Mouse (Mus musculus): ENCODE data around the gene Rab8a.

DNA sequence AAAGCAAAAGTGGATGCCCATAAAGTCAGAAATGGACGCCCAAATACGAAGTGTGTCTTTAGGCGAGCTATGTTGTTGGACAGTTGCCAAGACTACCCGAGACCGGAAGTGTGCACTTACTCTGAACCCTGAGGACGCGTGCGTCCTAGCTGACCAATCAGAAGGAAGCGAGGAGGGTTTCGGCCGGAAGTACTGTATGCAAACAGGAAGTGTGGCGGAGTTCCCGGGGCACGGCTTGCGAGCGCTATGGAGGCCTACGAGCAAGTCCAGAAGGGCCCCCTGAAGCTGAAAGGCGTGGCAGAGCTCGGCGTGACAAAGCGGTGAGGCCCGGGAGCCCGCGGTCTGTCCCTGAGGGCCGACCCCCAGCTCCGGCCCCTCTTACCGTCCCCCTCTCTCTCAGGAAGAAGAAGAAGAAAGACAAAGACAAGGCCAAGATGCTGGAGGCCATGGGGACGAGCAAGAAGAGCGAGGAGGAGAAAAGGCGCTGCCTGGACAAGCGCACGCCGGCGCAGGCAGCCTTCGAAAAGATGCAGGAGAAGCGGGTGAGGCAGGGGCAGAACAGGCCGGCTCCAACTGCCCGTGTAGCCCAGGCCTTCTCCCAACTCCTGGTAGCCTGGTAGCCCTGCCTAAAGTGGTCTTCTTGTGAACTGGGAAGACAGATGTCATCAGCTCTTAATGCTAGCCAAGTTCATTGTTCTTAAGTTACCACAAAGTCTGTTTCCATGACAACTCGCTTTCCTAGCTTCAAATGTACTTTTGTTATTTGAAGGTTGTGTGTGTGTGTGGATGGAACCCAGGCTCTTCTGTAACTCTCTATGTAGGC, 58.8 kb downstream of the Rab8a start, which contains the start of gene Fam32a:
- TF ChIP-seq MYOD1 (IDR thresholded peaks at IDR 0.05; ENCODE audit: control insufficient read depth, insufficient read length, low read depth): no peak
- no peak for TF ChIP-seq CTCF (IDR thresholded peaks at IDR 0.05; ENCODE audit: control insufficient read depth, insufficient read depth, insufficient read length)
- no peak for TF ChIP-seq CEBPB (IDR thresholded peaks at IDR 0.05; ENCODE audit: low read depth)

Measured in C2C12 (cell line).